Mouse (Mus musculus) c-Kit-negative CD71-positive TER-119-positive erythroid progenitor cells, embryonic 14.5 days (primary cell): ENCODE measurements around the gene Anks3.

ENCODE experiments used
- DNase-seq: peaks from one replicate; pipeline ENCODE4 v3.0.0-alpha.2; 2013; ENCODE audit warnings: low read depth, low spot score

Gene Anks3

DNA sequence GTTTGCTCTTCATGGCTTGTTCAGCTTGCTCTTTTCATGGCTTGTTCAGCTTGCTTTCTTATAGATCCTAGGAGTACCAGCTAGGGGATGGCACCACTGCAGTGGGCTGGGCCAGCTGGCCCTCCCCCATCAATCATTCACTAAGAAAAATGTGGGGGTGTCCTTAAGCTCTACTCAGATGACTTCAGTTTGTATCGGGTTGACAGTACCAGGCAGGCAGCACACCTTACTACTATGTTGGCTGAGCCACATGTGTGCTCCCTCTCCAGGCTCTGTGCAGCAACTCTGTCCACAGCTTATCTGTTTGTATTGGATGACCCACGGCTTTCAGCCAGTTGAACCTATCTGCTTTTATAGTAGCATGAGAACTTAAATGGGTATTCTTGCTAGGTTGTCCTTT is 35.5 kb downstream of the Anks3 start:
- DNase-seq, result no peak

DNA sequence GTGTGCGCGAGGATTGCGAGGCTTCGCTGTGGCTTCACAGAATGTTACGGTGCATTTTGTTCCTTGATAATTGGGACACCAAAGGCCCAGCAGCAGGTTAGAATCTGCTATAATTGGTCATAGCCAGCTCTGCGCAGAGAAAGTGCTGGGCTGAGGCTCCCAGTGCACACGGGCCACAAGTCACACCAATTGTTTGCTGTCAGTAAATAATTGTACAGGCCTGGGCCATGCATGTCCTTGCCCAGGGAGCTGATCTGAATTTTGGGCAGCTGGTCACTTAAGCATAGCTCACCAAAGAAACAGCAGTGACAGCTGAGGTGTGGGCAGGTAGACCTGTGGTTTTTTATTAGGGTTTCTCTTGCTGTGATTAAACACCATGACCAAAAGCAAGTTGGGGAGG is 36.0 kb downstream of the Anks3 start:
- no peak for DNase-seq

DNA sequence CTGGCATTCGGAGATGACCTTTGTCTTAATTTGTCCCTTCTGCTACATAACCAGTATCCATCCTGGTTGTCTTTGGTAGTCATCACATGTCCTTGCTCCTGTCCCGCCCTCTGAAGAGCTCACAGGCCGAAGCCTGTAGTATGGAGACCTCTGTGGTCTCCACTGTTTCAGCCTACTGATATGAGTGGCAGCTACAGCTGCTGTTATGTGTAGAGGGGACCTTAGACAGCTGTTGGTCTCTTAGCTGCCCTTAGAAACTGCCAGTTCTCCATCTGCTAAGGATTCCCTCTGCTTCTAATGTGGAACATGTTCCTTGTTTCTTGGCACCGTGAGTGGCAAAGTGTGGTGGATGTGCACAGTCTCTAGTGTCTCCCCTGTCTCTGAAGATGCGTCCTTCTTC is 40.0 kb downstream of the Anks3 start:
- no peak for DNase-seq

DNA sequence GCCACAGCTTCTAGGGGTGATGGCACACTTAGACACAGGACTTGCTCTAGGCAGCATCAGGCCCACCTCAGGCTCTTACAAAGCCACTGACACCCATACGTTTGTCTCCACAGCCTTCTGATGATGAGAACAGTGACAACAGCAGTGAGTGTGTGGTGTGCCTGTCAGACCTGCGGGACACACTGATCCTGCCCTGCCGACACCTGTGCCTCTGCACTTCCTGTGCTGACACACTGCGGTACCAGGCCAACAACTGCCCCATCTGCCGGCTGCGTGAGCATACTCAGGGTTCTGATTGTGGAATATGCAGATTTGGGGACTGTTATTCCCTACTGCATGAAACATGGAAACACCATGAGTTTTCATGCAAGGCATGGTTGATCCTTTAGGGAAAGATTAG is 41.5 kb downstream of the Anks3 start:
- DNase-seq, result no peak

DNA sequence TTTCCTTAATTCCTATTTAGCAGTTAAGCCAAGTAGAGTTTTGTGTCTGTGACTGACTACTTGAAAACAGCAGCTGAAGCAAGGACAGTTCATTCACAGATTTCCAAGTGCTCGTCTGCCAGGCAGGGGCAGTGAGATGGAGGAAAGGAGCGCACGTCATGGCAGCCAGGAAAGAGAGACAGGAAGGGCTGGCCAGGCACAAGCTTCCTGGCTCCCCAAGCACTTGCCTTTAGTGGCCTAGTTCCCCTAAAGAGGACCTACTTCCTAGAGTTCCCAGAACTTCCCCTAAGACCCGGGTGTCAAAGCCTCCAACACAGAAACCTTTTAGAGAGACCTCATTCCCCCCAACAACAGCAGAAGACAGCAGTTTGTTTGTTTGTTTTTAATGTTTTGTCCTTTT is 43.4 kb downstream of the Anks3 start:
- no peak for DNase-seq

DNA sequence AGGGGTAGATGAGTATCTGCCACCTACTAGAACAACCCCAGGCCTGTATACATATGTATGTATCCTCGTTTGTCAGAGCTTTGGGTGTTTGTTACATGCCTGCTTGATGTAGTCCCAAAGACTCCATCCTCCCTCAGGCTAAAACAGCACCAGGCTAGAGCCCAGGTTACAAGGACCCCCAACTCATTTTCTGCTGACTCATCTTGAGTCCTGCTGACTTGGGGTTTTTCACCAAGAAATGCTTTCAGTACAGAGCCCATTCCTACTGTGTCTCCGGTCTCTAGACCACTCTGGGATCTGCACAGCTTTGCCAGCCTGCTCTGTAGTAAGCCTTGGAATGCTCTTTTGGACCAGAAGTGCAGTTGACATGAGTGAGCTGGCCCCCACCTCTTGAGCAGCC is 47.4 kb downstream of the Anks3 start:
- no peak for DNase-seq

DNA sequence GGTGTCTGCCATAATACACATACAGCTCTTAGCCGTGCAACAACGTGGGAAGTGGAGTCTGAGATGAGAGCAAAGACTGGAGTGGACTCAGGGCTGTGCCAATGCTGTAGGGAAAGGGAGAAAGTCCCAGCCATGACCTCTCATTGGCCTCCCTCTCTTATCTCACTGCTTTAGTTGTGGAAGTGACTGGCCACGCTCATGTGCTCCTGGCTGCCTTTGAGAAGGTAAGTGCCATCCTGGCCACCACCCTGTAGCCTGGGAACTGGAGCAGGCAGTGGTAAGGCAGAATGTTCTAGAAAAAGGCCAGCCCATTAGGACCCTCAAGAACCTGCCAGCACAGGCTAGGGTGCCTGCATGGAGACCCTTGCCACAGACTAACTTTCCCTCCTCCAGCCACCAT is 48.1 kb downstream of the Anks3 start:
- DNase-seq, result no peak

DNA sequence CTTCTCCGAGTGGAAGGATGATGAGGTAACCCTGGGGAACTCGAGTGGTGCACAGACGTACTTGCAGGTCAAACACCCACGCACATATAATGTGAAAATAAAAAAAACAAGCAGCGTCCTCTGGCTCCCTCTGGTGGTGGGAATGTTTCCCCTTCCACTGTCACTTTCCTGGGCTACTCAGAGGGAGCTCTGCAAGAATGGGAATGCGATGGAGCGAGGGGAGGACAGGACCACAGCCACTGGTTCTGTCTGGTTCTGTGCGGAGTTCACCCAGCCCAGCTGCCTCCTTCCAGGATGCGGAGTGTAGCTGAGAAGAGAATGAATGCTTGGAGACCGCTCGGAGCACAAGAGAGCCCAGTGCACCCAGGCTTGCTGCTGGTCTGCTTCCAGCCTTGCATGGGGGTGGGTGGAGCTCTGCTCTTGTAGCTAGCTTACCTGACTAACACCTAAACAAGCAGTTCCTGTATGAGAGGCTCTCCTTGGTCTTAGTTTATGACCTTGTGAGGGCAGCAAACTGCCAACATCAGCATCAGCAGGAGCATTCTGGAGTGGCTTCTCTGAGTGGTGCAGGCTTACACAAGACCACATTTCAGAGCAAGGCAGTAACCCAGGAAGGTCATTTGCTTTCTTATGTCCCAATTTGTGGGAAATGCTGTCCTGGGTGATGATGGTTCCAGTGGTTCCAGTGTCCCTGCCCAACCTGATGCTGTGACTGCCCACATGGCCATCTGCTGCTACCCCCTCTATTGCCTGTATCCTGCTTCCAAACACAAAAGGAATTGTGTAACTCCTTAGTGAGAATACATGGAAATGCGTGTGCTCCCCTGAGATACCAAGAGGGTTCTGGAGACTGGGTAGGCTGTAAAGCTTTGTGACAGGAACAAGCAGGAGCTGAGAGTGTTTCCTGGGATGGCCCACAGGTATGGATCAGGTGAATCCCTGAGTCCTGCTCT is 49.9 kb downstream of the Anks3 start:
- peak; percentile 48 for DNase-seq

DNA sequence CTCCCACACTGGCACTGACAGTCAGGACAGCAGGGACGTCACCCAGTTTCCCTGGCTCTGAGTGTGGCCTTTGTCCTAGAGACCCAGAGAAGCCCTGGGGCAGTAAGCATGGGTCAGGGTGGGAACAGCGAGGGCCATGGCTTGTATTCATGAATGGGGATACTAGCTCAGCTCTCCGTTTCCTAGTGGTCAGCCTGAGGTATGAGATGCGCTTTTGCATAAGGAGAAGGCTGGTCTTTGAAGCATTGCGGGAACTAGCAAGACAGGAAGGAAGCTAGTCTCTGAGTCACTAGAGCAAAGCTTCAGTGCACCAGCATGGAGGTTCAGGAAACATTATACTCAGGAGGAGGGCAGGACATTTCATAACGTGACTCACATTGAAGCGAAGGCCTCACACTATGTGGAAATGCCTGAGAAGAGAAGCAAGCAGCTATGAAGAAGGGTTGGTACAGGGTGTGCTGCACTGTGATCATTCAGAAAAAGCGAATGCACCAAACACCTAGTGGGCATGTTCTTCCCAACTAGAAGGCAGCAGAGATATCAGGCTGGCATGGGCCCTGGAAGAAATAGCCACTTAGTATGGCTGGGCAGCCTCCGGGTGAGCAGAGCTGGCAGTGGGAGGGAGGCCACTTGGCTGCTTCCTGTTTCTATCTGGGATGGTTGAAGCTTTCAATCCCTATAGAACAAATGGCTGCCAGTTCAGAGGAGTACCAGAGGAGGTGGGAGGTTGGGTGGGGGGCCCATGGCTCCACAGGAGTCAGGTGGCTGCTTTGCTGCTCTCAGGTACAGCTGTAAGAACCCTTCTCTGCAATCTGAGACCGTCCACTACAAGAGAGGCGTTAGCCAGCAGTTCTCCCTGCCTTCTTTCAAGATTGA is 50.9 kb downstream of the Anks3 start:
- DNase-seq, result no peak

DNA sequence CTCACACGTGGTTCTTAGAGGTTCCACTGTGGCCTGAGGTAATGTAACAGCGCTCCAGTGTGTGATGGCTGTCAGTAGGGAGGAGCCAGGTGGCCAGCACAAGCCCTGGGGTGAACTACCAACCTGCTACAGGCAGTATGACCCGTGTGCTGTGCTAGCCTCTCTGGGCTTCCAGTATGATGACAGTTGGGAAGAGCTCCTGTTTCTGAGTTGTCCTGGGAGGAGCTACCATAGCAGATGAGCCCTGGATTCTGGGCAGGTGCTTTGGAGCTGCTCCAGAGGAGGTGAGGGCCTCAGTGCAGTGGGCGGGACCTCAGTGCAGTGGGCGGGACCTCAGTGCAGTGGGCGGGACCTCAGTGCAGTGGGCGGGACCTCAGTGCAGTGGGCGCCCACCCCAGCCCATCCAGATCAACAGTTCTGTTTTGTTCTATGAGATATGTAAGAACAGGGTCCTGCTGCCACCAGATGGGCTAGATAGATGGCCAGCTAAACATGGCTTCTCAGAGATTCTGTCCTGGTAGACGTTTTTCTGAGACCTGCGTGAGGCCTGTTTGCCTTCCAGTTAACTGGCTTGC is 51.8 kb downstream of the Anks3 start:
- DNase-seq, result no peak

DNA sequence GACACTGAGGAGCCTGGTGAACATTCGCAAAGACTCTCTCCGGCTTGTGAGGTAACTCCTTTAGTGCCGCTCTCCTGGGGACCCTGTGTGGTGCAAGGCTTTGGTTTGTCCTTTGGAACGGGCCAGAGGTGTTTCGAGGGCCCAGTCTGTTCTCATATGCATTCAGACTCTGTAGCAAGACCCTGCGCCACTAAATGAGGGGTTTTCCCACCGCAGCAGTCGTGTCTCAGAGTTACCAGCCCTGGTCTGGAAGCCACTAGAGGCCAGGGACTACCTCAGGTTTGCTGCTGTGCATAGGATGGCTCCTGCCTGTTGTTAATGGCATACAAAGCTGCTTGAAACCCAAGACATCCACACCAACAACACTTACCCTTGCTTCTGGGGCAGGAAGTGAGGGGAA is 53.2 kb downstream of the Anks3 start:
- DNase-seq, result no peak

DNA sequence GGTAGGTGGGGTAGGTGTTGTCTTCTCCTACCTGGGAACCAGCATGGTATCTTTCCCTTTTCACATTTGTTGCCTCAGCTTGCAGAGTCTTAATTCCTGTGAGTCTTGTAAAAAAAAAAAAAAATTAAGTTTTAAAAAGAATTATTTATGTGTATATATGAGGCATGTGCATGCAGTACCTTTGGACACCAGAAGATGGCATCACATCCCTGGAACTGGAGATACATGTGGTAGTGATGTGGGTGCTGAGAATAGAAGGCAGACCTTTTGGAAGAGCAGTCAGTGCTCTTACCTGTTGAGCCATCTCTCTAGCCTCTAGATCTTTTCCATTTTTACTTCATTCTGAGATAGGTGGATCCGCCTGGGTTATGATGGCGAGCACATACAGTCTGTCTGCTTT is 54.3 kb downstream of the Anks3 start:
- DNase-seq, result no peak

DNA sequence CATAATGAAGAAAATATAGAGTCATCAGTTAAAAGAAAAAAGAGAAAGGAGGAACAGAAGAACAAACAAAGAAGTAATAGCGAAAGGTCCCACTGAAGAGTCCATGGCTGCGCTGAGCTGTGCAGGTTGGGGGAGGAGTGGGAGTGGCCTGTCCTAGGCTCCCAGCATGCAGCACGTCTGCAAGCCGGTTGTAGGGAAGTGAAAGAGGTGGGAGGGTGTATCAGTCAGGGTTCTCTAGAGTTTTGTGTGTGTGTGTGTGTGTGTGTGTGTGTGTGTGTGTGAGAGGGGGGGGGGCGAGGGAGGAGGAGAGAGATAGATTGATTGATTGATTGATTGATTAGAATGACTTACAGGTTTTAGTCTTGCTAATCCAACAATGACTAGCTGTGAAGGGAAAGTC is 56.0 kb downstream of the Anks3 start:
- DNase-seq, result no peak

DNA sequence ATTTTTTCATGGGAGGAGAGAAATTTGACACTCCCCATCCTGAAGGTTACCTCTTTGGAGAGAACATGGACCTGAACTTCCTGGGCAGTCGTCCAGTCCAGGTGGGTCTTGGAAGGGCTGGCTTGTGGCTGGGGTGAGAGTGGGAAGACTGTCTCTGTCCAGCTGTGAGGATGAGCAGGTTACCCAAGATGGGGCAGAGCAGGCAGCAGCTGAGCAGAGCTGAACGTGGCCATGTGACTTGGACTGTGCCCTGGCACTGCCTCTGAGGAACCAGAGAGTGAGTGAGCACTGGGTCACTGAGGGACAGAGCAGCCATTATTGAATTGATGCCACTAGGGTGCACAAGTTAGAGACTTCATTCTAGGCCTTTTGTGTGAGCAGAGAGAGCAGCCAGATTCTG is 56.6 kb downstream of the Anks3 start:
- DNase-seq, result no peak

DNA sequence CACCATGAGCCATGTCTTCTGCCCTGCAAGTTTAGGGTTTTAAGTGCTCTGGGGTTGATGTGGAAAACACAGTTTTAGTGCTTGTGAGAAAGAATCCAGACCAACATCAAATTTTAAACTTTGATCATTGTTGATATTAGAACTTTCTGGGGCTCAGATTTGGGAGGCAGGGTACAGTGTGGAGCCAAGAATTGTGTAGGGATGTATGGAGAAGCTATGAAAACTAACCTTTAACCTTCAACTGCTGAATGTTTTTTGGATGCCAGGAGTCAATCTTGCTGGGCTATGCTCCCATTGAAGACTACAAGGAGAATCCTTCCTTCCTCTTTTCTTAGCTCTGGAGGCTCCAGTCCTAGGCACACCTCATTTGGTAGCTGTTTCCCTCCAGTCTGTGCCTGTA is 57.4 kb downstream of the Anks3 start:
- DNase-seq, result no peak

DNA sequence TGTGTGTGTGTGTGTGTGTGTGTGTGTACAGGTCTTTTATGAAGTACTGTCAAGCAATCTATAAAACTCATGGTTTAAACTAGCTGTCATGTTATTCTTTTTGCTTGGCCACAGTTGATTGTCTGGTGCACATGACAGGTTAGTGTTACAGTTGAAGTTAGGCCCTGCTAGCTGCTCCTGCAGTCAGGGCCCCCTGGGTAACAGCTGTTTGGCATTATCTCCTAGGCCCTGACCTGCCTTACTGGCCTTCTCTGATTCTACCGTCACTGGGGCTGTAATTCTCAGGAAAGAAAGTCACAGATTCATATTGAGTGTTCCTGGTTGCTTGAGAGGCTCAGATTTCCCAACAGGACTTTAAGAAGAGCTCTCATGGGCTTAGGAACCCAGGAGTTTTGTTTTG is 58.4 kb downstream of the Anks3 start:
- DNase-seq, result no peak

DNA sequence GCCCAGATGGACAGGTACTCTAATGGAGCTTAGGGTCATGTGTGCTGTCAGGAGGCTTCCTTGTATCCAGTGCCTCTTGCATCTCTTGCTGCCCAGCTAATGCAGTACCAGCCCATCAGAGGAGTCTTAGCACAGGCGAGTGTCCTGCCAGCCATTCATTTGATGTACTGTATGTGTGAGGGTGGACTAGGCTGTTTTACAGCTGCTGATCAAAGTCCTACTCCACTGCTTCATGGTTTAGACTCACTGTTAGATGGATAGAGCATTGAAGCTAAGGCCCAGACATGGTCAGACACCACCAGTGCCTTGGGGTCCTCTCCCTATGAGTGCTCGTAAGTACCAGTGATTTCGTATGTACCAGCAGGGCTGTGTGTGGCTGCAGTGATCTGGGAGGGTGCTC is 59.1 kb downstream of the Anks3 start:
- no peak for DNase-seq

DNA sequence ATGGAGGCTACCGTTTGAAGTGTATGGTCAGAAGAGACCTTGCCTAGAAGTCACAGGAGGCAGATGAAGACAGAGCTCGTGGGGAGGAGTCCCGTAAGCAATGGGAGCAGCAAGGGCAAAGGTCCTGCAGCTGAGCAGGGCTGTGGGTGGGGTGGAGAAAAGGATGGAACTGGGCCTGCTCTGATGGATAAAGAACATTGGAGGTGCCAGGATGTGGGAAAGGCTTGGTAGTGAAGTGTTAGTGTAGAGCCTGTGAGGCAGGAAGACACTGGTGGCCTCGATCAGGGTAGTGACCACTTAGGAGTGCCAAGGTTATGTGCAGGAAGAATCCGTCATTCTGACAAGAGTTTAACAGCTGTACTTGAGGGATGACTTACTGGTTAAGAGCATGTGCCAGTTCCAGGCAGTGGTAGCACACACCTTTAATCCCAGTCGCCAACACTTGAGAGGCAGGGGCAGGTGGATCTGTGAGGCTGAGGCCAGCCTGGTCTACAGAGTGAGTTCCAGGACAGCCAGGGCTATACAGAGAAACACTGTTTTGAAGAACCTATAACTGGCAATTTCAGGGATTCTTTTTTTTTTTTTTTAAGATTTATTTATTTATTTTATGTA is 60.4 kb downstream of the Anks3 start:
- DNase-seq, result no peak

DNA sequence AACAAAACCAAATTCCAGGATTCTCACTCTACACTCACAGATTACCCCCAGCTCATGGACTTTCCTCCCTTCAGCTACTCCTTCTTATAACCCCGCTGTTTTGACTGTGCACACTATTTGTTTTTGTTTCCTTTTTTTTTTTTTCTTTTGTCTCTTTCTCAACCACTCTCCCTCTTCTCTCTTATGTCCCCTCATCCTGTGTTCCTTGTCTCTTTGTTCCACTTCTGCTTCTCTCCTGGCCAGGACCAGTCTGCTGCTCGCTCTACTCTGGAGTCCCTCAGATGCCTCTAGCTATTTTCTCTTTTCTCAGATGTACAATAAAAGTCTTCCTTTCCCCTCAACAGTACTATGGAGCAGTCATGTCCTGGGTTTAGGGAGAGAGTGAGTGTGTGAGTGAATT is 61.6 kb downstream of the Anks3 start:
- no peak for DNase-seq

DNA sequence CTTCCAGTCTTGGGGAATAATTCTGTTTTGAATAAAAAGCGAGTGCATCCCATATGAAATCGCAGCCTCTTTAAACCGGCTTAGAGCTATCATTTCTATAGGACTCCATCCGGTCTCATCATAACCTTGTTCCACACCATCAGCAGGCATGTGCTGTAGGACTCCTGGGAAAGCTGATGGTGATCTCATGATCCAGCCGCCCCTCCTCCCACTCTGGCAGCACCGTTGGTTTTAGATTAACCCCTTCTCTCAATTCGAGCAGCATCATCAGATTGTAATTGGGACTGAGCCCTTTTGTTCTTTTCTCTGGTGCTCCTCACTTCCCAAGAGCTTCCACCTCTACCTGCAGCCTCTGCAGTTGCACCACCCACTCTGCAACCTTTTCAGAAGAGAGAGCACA is 62.8 kb downstream of the Anks3 start:
- DNase-seq, result no peak

DNA sequence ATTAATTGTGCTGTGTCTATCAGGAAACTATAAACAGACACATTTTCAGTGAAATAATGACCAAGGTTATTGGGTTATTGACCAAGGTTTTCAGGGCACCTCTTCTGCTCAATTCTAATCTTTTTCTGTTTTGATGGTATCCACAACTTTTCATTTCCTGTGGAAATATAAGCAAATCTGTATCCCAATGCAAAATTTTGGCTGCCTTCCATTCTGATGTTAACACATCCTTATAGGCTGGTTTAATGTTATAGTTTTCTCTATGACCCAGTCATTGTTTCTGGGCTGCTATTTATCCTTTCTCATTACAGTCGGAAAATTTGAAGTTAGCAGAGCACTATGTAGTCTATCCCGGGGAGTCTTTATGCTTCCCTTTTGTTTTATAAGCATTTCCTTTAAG is 64.3 kb downstream of the Anks3 start:
- no peak for DNase-seq

DNA sequence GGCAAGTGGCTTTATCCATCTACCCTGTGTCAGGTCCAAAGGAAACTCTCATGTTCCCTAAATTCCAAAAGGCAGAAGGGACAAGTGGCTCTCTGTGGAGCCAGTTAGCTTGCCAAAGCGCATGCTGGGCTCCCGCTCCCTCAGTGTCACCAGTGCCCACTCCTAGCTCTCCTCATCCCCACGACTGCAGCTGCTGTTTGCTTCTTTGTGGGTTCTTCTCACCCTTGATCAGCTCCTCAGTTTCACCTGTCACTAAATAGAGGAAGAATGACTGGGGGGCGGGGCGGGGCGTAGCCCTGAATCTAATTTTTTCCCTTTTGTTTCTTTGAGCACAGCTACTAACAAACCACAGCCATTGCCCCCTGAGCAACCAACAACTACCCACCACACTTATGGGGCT is 65.1 kb downstream of the Anks3 start:
- DNase-seq, result no peak
